Mouse (Mus musculus) lung, embryonic 16.5 days (tissue): ENCODE data around the gene Ywhab. TPM values are rescaled to one million over a fixed set of nuclear protein-coding genes. Genes with fewer than 3 reads are reported as not detected.

ENCODE experiments used
- ATAC-seq: fragments of 200-750 bp; cut with Nextera tagmentation; 2 replicates; pipeline ENCODE4 v1.8.0; 2017; ENCODE audit warnings: low read depth, mild to moderate bottlenecking, moderate library complexity
- H3K27ac ChIP-seq: fragments of 300-500 bp; sonication (generic); 2 replicates; pipeline ENCODE4 v1.5.1; 2014; ENCODE audit warnings: mild to moderate bottlenecking, control low read depth, low read length
- H3K27me3 ChIP-seq: fragments of 300-500 bp; sonication (generic); 2 replicates; pipeline ENCODE4 v1.6.1; 2014; ENCODE audit warnings: low read depth, low read length, mixed read lengths; ENCODE audit not compliant: control insufficient read depth, insufficient read depth
- H3K36me3 ChIP-seq: fragments of 300-500 bp; sonication (generic); 2 replicates; pipeline ENCODE4 v1.6.1; 2014; ENCODE audit warnings: low read length; ENCODE audit not compliant: control insufficient read depth, insufficient read depth
- H3K4me1 ChIP-seq: fragments of 300-500 bp; sonication (generic); replicated peaks from 2 replicates; pipeline ENCODE4 v1.6.1; 2014; ENCODE audit warnings: low read length, mixed read lengths; ENCODE audit not compliant: control insufficient read depth, insufficient read depth
- H3K4me2 ChIP-seq: fragments of 300-500 bp; sonication (generic); 2 replicates; pipeline ENCODE4 v1.6.1; 2014; ENCODE audit warnings: low read depth, low read length, control low read depth
- H3K4me3 ChIP-seq: fragments of 300-500 bp; sonication (generic); 2 replicates; pipeline ENCODE4 v1.5.1; 2014; ENCODE audit warnings: mild to moderate bottlenecking, low read length, control low read depth
- H3K9ac ChIP-seq: fragments of 300-500 bp; sonication (generic); 2 replicates; pipeline ENCODE4 v1.6.1; 2014; ENCODE audit warnings: low read length, control low read depth
- H3K9me3 ChIP-seq: fragments of 300-500 bp; sonication (generic); 2 replicates; pipeline ENCODE4 v1.6.1; 2016; ENCODE audit warnings: low read length; ENCODE audit not compliant: control insufficient read depth
- WGBS: fragments of 180-500 bp; shearing (Covaris S2); extraction: QIAGEN DNeasy Blood & Tissue Kit; methylation state at CpG from one replicate; pipeline ENCODE4 v1.1.7; 2014; 5-methylcytosine and 5-hydroxymethylcytosine counted together
- polyA plus RNA-seq: library from polyadenylated mRNA; unstranded; fragments of >200 nt; fragmentation: Nextera tagmentation; extraction: Ambion mirVana; gene quantifications from 2 replicates; pipeline ENCODE4 v1.2.1, GENCODE M21; 2015

Ywhab gene
- 294 and 308 TPM in 2 replicates for polyA plus RNA-seq

- ATAC-seq: no peak
- Histone ChIP-seq H3K9ac (peak within 1 kb of the TSS; percentile 88), H3K27ac (peak within 1 kb of the TSS; percentile 96), H3K4me3 (peak within 1 kb of the TSS; percentile 81), H3K27me3 (no peaks in the 10 kb centered on the region), H3K4me2 (peak within 1 kb of the TSS; percentile 68), H3K9me3 (no peaks in the 10 kb centered on the region), H3K4me1 (peaks cover 20% of the 10 kb centered on the region), H3K36me3 (peaks cover 10% of the 10 kb centered on the region)
- WGBS: under 1% methylated on average over 13 of the region's 14 CpGs
Measured at GRCm38 (mm10) chr2:163994654-163994976, at the start of gene Ywhab. Gene Ywhab, plus strand, starts transcription at chr2:163994960.

- H3K36me3 ChIP-seq: no peaks in the 10 kb centered on the region
- no peak overlapping the region for H3K27ac ChIP-seq
- no peaks in the 10 kb centered on the region for H3K4me1 ChIP-seq
- no peaks in the 10 kb centered on the region for H3K9me3 ChIP-seq
- no peak overlapping the region for H3K4me3 ChIP-seq
- H3K4me2 ChIP-seq: no peak overlapping the region
- WGBS: 65% methylated on average over 15 of the region's 15 CpGs
- ATAC-seq: no peak
- no peak overlapping the region for H3K9ac ChIP-seq
- no peaks in the 10 kb centered on the region for H3K27me3 ChIP-seq
Measured at GRCm38 (mm10) chr2:163946221-163946620, 48.5 kb upstream of the Ywhab start.

- no peaks in the 10 kb centered on the region for H3K36me3 ChIP-seq
- no peaks in the 10 kb centered on the region for H3K9me3 ChIP-seq
- H3K4me1 ChIP-seq: no peaks in the 10 kb centered on the region
- no peak overlapping the region for H3K4me3 ChIP-seq
- no peak overlapping the region for H3K4me2 ChIP-seq
- H3K27me3 ChIP-seq: no peaks in the 10 kb centered on the region
- H3K27ac ChIP-seq: no peak overlapping the region
- WGBS: 75% methylated on average over 7 of the region's 7 CpGs
- H3K9ac ChIP-seq: no peak overlapping the region
- ATAC-seq: no peak
Measured at GRCm38 (mm10) chr2:163947976-163948375, 46.8 kb upstream of the Ywhab start.

GRCm38 (mm10) chr2:163951770-163952169, 43.0 kb upstream of the Ywhab start:
- Histone ChIP-seq H3K9ac (no peak overlapping the region), H3K4me2 (no peak overlapping the region), H3K27me3 (no peaks in the 10 kb centered on the region), H3K9me3 (no peaks in the 10 kb centered on the region), H3K4me3 (no peak overlapping the region), H3K36me3 (no peaks in the 10 kb centered on the region), H3K4me1 (no peaks in the 10 kb centered on the region), H3K27ac (no peak overlapping the region)
- ATAC-seq: peak; percentile 51; the same call in 1 of the 2 replicates
- 18% methylated on average over 4 of the region's 4 CpGs for WGBS

GRCm38 (mm10) chr2:163953622-163954310, 41.0 kb upstream of the Ywhab start:
- Histone ChIP-seq H3K9me3 (peaks cover 2% of the 10 kb centered on the region; the same call in 1 of the 2 replicates), H3K27ac (no peak overlapping the region), H3K4me1 (no peaks in the 10 kb centered on the region), H3K9ac (no peak overlapping the region), H3K4me3 (no peak overlapping the region), H3K4me2 (no peak overlapping the region), H3K27me3 (no peaks in the 10 kb centered on the region), H3K36me3 (no peaks in the 10 kb centered on the region)
- no peak for ATAC-seq
- 57% methylated on average over 7 of the region's 7 CpGs for WGBS

GRCm38 (mm10) chr2:163964606-163965560, 29.9 kb upstream of the Ywhab start:
- no peak overlapping the region for H3K4me3 ChIP-seq
- 48% methylated on average over 18 of the region's 19 CpGs for WGBS
- peaks cover 8% of the 10 kb centered on the region for H3K4me1 ChIP-seq
- peak; percentile 92 for ATAC-seq
- no peak overlapping the region for H3K4me2 ChIP-seq
- H3K27me3 ChIP-seq: no peaks in the 10 kb centered on the region
- H3K9ac ChIP-seq: no peak overlapping the region
- no peaks in the 10 kb centered on the region for H3K36me3 ChIP-seq
- H3K9me3 ChIP-seq: peaks cover 3% of the 10 kb centered on the region; the same call in 1 of the 2 replicates
- H3K27ac ChIP-seq: peak overlapping the region; percentile 62; the same call in 1 of the 2 replicates

GRCm38 (mm10) chr2:163965706-163966105, 29.1 kb upstream of the Ywhab start:
- Histone ChIP-seq H3K27me3 (no peaks in the 10 kb centered on the region), H3K36me3 (no peaks in the 10 kb centered on the region), H3K9me3 (peaks cover 3% of the 10 kb centered on the region; the same call in 1 of the 2 replicates), H3K4me3 (no peak overlapping the region), H3K4me2 (no peak overlapping the region), H3K27ac (peak overlapping the region; percentile 30; the same call in 1 of the 2 replicates), H3K4me1 (peaks cover 8% of the 10 kb centered on the region), H3K9ac (no peak overlapping the region)
- peak; percentile 59 for ATAC-seq
- 40% methylated on average over 7 of the region's 7 CpGs for WGBS

GRCm38 (mm10) chr2:163968581-163968980, 26.2 kb upstream of the Ywhab start:
- Histone ChIP-seq H3K27me3 (no peaks in the 10 kb centered on the region), H3K27ac (no peak overlapping the region), H3K9ac (no peak overlapping the region), H3K4me3 (no peak overlapping the region), H3K4me1 (peaks cover 8% of the 10 kb centered on the region), H3K4me2 (no peak overlapping the region), H3K36me3 (no peaks in the 10 kb centered on the region), H3K9me3 (no peaks in the 10 kb centered on the region)
- ATAC-seq: no peak
- under 1% methylated on average over 5 of the region's 5 CpGs for WGBS

GRCm38 (mm10) chr2:163970326-163970725, 24.4 kb upstream of the Ywhab start:
- H3K27me3 ChIP-seq: no peaks in the 10 kb centered on the region
- no peak overlapping the region for H3K9ac ChIP-seq
- H3K4me1 ChIP-seq: peaks cover 5% of the 10 kb centered on the region; the same call in 1 of the 2 replicates
- WGBS: 37% methylated on average over 3 of the region's 3 CpGs
- H3K4me2 ChIP-seq: no peak overlapping the region
- no peaks in the 10 kb centered on the region for H3K9me3 ChIP-seq
- H3K36me3 ChIP-seq: no peaks in the 10 kb centered on the region
- no peak overlapping the region for H3K27ac ChIP-seq
- H3K4me3 ChIP-seq: no peak overlapping the region
- ATAC-seq: no peak
